Mouse (Mus musculus) cerebellum, adult 18-20 months (tissue): ENCODE data around the gene Adcy9.
A peak's percentile ranks its signal among the peaks of the same experiment; 100 is the strongest.

ENCODE experiments used
- DNase-seq, 2 experiments: peaks; one replicate each; pipeline ENCODE4 v3.0.0; 2021

Gene Adcy9

DNA sequence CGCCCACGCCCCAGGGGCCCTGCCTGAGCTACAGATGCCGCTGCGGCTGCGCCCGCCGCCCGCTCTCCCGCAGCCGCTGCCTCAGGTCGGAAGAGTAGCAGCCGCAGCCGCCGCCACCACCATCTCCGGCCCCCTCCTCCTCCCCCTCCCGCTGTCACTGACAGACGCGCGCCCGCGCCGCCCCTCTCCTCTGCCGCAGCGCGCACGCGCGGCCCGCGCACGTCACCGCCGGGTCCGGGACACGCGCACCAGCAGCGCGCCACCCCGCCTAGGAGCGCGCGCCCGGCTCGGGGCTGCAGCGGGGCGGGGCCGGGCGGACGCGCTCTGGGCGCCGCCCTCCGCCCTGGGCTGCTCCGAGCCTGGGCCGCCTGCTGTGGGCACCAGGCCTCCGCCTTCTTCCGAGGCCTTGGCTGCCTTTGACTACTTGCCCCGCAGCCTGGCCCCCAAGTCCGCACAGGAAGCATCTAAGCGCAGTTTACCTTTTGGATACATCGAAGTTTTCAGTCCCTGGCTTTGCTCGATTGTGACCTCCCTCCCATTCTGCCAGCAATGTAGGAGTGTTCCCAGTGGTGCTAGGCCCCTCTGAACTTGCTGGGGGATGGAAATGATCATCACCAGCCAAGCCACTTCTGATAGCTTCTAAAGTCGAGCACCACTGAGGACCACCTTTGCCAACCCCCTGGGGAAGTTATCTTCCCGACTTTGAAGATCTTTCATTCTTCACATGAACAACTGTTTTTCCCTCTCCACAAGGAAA lies at the start of gene Adcy9:
TSS of gene Adcy9 (minus strand) at position 201 of the 757 bp plus-strand sequence.
- DNase-seq, result peak; percentile 87 to 98

DNA sequence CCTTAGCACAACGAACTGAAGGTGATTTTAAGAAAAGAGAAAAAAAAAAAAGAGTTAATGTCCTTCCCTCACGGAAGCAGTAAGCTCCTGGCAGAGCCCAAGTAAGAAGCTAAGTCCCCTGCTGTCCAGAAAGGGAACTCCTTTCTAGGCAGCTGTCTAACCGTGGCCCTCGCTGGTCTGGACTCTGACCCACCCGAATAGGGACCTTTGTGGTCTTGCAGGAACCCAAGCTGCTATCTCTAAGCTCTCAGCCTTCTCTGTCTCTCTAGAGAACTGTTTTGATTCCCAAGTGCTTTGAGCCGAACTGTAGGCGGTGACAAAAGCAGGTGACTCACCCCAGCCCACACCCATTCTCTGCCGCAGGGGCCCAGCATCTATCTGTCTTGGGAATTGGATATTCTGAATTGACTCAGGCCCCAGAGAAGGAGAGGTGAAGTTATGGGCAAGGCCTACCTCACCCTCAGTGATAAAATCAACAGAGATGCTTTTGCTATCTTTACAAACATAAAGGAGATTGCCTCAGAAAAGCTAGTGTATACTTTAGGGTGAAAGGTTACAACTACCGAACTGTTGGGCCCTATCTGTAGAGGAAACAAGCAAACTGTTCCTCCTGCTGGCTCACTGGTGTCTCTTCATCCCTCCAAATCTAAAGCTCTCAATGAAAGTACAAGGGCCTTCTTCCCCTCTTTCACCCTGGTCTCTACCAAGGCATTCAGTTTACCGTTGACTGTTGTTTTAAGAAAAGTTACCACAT lies 49.5 kb upstream of the Adcy9 start:
- DNase-seq, result no peak

- no peak for DNase-seq
Observed at GRCm38 (mm10) chr16:4464529-4465089, 44.3 kb upstream of the Adcy9 start.

DNA sequence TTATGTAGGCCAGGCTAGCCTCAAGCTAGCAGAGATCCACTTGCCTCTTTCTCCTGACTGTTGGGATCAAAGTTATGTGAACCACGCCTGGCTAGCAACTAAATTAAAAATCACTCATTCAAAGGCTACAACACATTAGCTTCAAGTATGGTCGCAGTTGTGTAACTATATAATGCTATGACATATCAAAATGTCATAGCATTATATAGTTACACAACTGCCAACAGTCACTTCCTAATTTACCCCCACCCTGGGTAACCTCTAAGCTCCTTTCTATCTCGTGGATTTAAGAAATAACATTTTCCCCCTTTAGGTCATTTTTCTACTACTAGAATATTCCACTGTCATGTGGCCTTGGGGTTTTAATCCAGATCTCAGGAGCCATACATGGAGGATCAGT lies 37.6 kb upstream of the Adcy9 start:
- DNase-seq, result no peak

- no peak for DNase-seq
Observed at GRCm38 (mm10) chr16:4456391-4456790, 36.1 kb upstream of the Adcy9 start.

DNA sequence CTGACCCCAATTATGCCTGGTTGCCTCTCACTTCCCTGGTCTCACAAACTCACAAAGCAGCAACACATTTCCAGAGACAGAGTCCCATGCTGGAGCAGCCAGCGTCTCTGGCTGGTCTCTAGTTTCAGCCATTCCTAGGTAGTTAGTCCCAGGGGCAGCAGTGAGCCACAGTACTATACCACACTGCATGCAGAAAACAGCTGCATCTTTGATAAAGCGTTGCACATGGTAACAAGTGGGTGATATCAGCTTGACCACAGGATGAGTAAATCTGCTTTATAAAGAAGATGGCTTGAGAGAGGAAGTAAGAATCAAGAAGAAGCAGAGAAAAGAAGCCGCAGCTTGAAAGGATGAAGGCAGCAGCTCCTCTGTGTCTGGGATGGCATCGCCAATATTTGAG lies 35.4 kb upstream of the Adcy9 start:
- no peak for DNase-seq

- no peak for DNase-seq
Observed at GRCm38 (mm10) chr16:4454563-4454962, 34.3 kb upstream of the Adcy9 start.

GRCm38 (mm10) chr16:4449418-4449817 lies 29.1 kb upstream of the Adcy9 start:
- DNase-seq, result no peak

DNA sequence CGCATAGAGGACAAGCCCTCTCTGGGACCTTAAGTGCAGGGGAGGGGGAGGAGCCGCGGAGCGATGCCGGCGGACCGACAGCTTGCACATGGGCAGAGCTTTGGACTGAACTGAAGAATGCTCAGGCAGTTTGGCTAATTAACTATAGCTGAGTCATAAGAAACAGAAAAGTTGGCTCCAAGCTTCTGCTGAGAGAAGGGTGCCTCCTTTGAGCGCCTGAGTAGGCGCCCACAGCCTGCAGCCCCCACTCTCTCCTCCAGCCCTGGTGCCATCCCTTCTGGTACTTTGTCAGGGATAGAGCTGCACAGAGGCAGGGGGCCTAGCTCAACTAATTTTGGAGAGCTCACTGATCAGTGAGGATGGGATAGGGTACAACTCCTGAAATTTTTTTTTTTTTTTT lies 27.9 kb upstream of the Adcy9 start:
- DNase-seq, result no peak

DNA sequence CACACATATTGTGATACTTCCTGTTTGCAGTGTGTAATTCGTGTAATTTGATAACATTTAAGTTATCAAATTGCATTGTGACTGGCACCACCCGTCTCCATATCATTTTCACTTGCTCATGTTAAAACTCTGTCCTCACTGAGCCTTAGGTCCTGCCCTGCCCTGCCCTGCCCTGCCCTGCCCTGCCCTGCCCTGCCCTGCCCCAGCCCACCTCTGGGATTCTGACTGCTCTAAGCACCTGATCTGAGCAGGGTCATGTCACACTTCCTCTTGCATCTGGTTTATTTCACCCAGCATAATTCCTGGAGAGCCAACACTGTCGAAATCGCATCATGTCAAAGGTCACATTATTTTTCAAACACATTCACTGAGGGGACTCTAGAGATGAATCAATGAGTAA lies 26.1 kb upstream of the Adcy9 start:
- no peak for DNase-seq

DNA sequence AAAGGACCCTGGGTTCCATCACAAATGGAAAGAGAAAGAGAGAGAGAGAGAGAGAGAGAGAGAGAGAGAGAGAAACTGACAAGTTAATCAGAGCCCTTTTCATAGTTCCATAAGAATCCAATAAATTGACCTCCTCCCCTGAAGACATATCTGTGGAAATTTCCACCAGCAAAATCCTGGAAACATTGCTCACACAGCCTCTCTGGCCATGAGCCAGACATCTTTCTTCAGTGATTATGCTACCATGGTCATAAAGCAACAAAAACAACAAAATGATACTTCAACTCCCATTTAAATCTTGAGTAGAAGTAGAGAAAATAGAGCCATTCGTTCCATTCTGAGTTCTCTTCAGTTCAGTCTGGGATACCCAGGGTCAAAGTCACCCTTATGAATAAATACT lies 24.1 kb upstream of the Adcy9 start:
- no peak for DNase-seq

DNA sequence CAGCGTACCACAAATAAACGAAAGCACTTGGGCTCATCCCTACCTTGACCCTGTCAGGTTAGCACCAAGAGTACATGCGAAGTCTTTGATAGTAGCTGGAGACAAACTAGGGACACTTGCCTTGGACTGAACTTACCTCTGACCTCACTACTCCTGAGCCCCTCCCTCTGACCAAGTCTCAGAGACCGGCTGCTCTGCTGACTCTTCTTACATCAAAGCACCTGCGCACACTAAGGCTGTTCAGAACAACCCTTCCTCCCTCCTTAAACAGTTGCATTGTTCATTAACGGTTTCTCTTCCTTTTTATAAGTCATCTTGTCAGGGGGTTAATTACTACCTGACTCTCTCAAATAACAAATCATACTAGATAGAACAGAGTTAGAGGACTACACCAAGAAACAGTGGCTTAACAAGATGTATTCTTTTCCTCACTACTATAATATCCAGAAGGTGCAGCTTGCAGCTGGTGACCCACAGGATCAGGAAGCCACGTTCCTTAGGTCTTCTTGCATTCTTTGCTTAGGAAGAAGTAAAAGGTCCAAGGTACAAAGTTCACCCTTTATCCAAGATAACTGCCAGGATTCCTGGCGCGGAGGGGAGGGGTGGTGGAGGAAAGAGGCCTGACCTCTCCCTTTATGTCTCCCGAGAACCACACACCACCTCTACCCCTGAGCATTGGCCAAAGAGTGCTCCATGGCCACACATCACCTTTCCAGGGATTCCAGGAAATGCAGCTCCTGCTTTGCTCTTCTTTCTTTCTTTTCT lies 19.2 kb upstream of the Adcy9 start:
- DNase-seq, result no peak

GRCm38 (mm10) chr16:4436738-4437137 lies 16.4 kb upstream of the Adcy9 start:
- DNase-seq, result no peak

DNA sequence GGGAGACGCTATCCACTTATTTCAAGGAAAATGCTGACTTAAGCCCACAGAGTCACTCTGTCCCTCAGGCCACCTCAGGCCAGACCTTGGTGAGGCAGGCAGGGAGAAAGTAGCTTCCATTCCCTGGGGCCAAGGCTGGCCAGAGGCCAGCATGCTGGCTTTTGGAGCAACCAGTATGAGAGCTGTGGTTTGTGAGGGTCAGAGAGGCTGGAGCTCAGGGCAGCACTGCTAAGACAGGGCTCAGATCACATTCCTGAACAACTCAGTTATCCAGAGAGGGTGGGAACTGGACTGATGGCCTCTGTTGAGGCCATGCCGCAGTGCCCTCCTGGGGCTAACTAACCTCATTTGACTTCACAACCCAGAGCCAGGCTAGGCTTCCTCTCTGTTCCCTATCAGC lies 15.1 kb upstream of the Adcy9 start:
- DNase-seq, result no peak

DNA sequence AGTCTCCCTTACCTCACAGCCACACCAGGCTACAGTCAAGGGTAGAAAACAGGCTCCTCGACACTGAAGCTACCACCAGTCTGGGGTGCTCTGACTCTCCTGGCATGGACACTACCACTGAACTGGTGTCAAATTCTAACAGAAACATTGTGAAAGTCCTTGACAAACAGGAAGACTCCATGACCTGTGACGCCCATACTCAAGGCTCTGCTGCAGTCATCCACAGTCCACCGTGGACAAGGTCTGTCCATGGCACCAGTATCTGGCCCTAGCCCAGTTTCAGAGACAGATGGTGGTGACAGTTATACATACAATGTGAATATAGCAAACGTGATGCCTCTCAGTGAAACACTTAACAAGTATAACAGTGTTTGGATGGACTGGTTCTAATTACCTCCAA lies 11.5 kb upstream of the Adcy9 start:
- no peak for DNase-seq

DNA sequence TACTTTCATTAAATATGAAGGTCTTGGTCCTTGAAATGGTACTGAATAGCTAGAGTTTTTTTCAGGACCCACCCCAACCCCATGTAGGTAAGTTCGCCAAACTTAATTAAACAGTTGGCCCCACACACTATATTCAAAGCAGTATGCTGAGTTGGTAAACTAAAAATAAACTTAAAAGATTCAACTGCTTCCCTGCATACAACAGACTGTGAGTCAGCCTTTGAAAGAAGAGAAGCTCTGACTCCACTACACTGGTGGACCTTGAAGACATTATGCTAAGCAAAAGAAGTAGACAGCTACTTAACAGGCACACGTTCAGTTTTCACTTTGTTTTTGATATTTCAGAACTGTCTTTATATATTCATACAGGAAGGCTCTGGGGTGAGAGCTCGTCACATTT lies 10.7 kb upstream of the Adcy9 start:
- no peak for DNase-seq

GRCm38 (mm10) chr16:4430232-4430631 lies 9.9 kb upstream of the Adcy9 start:
- DNase-seq, result no peak

GRCm38 (mm10) chr16:4425658-4426234 lies 5.4 kb upstream of the Adcy9 start:
- DNase-seq, result no peak

DNA sequence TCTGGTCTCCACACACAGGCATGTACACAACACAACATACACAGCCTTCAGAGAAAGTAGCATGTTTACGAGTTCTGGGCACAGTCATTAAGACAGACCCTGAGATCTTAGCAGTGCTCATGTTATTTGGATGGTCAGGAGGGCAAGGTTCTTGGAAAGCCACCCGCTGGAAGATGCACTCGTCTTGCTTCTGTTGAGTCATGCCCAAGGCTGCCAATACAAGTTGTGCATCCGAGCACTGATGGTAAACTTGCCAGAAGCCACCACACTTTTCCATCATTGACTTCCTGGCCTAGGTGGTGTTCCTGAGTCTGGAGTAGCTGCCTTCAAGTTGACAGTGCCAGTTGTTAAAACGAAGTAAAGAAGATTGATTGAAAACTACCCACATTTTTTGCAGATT lies 3.3 kb upstream of the Adcy9 start:
- DNase-seq, result no peak

GRCm38 (mm10) chr16:4422991-4423390 lies 2.7 kb upstream of the Adcy9 start:
- no peak for DNase-seq

- peak; percentile 68 to 75 for DNase-seq
Observed at GRCm38 (mm10) chr16:4419546-4420297, 576 bp downstream of the Adcy9 start.
